Mouse (Mus musculus) left cerebral cortex, postnatal 14 days (tissue): ENCODE measurements around the gene Asphd1. TPM values are rescaled to one million over a fixed set of nuclear protein-coding genes. Genes with fewer than 3 reads are reported as not detected.
"Not testable (repeated sequence)": the region's sequence is repeated elsewhere in the genome, so short reads cannot be mapped to it uniquely, and the experiment has no call there.

Experiments
- DNase-seq, 2 experiments: peaks; one replicate each; pipeline ENCODE4 v3.0.0; 2021 to 2022; ENCODE audit warnings: low spot score in 2 of 2, mixed read lengths in 1 of 2
- intact Hi-C: fragments of 180-260 bp; cut with DNase I; formaldehyde crosslinking; loops from one replicate; pipeline ENCODE4 v1.15.1; 2025
- total RNA-seq, 2 experiments: library from RNA; stranded (reverse); gene quantifications; 2 replicates each; pipeline ENCODE4 v1.2.3; 2021

Asphd1 gene
- total RNA-seq, 2 experiments from 2014 or later, result 49.1 to 52.0 TPM

GRCm38 (mm10) chr7:126914844-126915243 lies 34.5 kb downstream of the Asphd1 start:
- DNase-seq, result no peak
- intact Hi-C loops, result no loop called here

GRCm38 (mm10) chr7:126905590-126905989 lies 43.8 kb downstream of the Asphd1 start:
- no peak for DNase-seq
- intact Hi-C loops, result no loop called here

- intact Hi-C loops, DNase-seq: not testable (repeated sequence)
These were observed 49.6 kb downstream of the Asphd1 start for GRCm38 (mm10) chr7:126899781-126900180.

GRCm38 (mm10) chr7:126898102-126898990 lies 51.0 kb downstream of the Asphd1 start:
- peak; percentile 93 to 96 for DNase-seq
- intact Hi-C loops, result no loop called here

- intact Hi-C loops, result no loop called here
- peak; percentile 24 to 38 for DNase-seq
These were observed 51.8 kb downstream of the Asphd1 start for GRCm38 (mm10) chr7:126897390-126898101.

GRCm38 (mm10) chr7:126896912-126897311 lies 52.5 kb downstream of the Asphd1 start:
- intact Hi-C loops, result no loop called here
- no peak for DNase-seq

Other genes starting within 250 kb of the Asphd1 start
- 100 to 1,000 TPM; 173 to 185 TPM for gene Coro1a, start 241.8 kb downstream of the Asphd1 start, total RNA-seq
- gene Mapk3, start 190.0 kb downstream of the Asphd1 start, total RNA-seq, result 100 to 1,000 TPM; 209 to 214 TPM
- gene Gdpd3, start 183.2 kb downstream of the Asphd1 start, total RNA-seq, result 1 to 10 TPM; 2.0 to 2.5 TPM
- gene Ypel3, start 172.6 kb downstream of the Asphd1 start, total RNA-seq, result 100 to 1,000 TPM; 247 to 269 TPM
- under 1 TPM; 0.51 to 0.92 TPM for gene Tbx6, start 168.1 kb downstream of the Asphd1 start, total RNA-seq
- 10 to 100 TPM; 48.9 to 49.6 TPM for gene Ppp4c, start 157.1 kb downstream of the Asphd1 start, total RNA-seq
- 100 to 1,000 TPM; 117 to 118 TPM for gene Fam57b, start 151.9 kb downstream of the Asphd1 start, total RNA-seq
- not detected for gene 4930451I11Rik, start 117.9 kb downstream of the Asphd1 start, total RNA-seq
- gene Doc2a, start 102.2 kb downstream of the Asphd1 start, total RNA-seq, result 10 to 100 TPM; 54.8 to 62.4 TPM
- gene Hirip3, start 87.6 kb downstream of the Asphd1 start, total RNA-seq, result 10 to 100 TPM; 30.2 to 32.1 TPM
- gene Ino80e, start 87.2 kb downstream of the Asphd1 start, total RNA-seq, result 10 to 100 TPM; 51.8 to 52.2 TPM
- gene Taok2, start 64.9 kb downstream of the Asphd1 start, total RNA-seq, result 100 to 1,000 TPM; 163 to 169 TPM
- gene Tmem219, start 26.7 kb downstream of the Asphd1 start, total RNA-seq, result 10 to 100 TPM; 21.1 to 23.7 TPM
- gene Kctd13, start 20.7 kb downstream of the Asphd1 start, total RNA-seq, result 100 to 1,000 TPM; 144 to 151 TPM
- gene Sez6l2, start 981 bp upstream of the Asphd1 start, total RNA-seq, result 100 to 1,000 TPM; 335 to 339 TPM
- gene Cdipt, start 26.3 kb upstream of the Asphd1 start, total RNA-seq, result 100 to 1,000 TPM; 187 to 196 TPM
- under 1 TPM in 1 of 2 experiments, not detected in 1; 0.42 TPM for gene Cdiptos, start 26.5 kb upstream of the Asphd1 start, total RNA-seq
- 1 to 10 TPM; 4.9 to 5.1 TPM for gene Mvp, start 65.0 kb upstream of the Asphd1 start, total RNA-seq
- gene Pagr1b, start 66.9 kb upstream of the Asphd1 start, total RNA-seq, result not detected
- gene Pagr1a, start 67.8 kb upstream of the Asphd1 start, total RNA-seq, result 10 to 100 TPM; 14.5 to 19.3 TPM
- 10 to 100 TPM; 33.6 to 43.7 TPM for gene Gm42742, start 71.5 kb upstream of the Asphd1 start, total RNA-seq
- 100 to 1,000 TPM; 165 to 186 TPM for gene Prrt2, start 71.6 kb upstream of the Asphd1 start, total RNA-seq
- gene Maz, start 77.5 kb upstream of the Asphd1 start, total RNA-seq, result 100 to 1,000 TPM; 260 to 271 TPM
- gene Kif22, start 92.9 kb upstream of the Asphd1 start, total RNA-seq, result 10 to 100 TPM in 1 of 2 experiments, 1 to 10 TPM in 1; 9.6 to 10.4 TPM
- not detected for gene Zg16, start 137.7 kb upstream of the Asphd1 start, total RNA-seq
- gene AI467606, start 141.8 kb upstream of the Asphd1 start, total RNA-seq, result 1 to 10 TPM; 1.3 to 1.6 TPM
- gene Qprt, start 172.6 kb upstream of the Asphd1 start, total RNA-seq, result under 1 TPM in 1 of 2 experiments, not detected in 1; 0.25 TPM
- under 1 TPM in 1 of 2 experiments, not detected in 1; 0.11 TPM for gene Spn, start 188.2 kb upstream of the Asphd1 start, total RNA-seq
- gene Cd2bp2, start 246.5 kb upstream of the Asphd1 start, total RNA-seq, result 10 to 100 TPM; 73.9 to 84.5 TPM